Mouse (Mus musculus): ENCODE measurements around the gene Usb1.
A peak's percentile ranks its signal among the peaks of the same experiment; 100 is the strongest.

DNA sequence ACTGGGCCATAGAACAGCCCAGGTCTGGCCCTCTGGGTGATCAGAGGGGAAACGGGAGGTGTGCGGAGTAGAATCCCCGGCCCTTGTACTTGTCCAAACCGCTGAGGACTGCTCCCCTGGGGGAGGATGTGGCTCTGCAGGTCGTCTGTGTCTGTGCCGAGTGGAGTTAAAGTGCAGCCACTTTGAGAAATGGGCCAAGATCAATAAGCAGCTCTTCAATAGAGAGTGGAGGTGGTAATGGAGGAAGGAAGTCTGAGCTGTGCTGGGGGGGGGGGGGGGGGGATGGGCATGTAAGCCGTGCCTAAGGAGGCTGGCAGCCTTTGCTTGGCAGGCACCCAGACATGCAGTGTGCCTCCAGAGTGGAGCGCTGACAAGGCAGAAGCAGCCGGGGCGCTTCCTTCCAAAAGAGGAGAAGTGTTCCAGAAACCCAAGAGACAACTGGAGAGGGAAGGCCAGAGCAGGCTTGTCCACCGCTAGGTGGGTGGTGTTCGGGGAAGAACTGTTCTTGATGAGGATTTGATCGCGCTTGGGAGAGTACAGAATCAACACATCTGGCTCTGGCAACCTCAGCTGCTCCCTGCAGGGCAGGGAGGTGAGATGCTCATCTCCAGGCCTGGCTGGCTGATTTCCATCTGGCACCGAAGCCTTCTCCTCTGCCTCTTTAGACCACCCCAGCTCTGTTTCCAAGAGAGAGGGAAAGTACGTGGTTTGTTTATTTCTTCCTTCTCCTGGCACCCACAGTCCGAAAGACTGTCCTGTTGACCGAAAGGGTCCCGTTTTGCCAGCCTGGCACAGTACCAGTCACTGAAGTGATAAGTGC is 16.9 kb downstream of the Usb1 start:
- TF ChIP-seq CTCF (IDR thresholded peaks at IDR 0.05; ENCODE audit: extremely low read depth, insufficient read depth, low read length) (0 out of 2 replicates have a peak, but pooled peaks have one; percentile 7), POLR2A (IDR thresholded peaks at IDR 0.05; ENCODE audit: extremely low read depth, insufficient read depth, low read length) (no peak)
